24 mouse cellular contexts compared by ENCODE assay signal in genomic region chr12:87229633-87230032, GRCm38 (mm10). TPM values are rescaled to one million over a fixed set of nuclear protein-coding genes. Genes with fewer than 3 reads are reported as not detected.
DNase-seq lines count a peak whose midpoint lies in the region; ATAC-seq and TF ChIP-seq lines count a peak whose summit lies in the region.
"Had no signal": no experiment of that assay in that cellular context is flagged by ENCODE, and none has a peak within 500 bp of the region (broad histone marks: within the 10 kb centered on the region; RNA-seq: fewer than 3 reads in every experiment).

No protein-coding gene starts in this region.

- ATAC-seq in granulocyte monocyte progenitor cell, adult 5-6 weeks (replicated peaks; ENCODE audit: poor library complexity, severe bottlenecking): peak; percentile 52; the same call in 1 of the 2 replicates
- ATAC-seq in megakaryocyte, adult 5-6 weeks (ENCODE audit: poor library complexity, severe bottlenecking): 0 out of 2 replicates have a peak, but pooled peaks have one; percentile 33
- ATAC-seq in stomach, postnatal 0 days (ENCODE audit: low FRiP score, low TSS enrichment): no peak
- ATAC-seq: activated CD4-positive, CD25-positive, alpha-beta regulatory T cell, adult 4 months; CD4-positive, CD25-positive, alpha-beta regulatory T cell, adult 4 months; Patski had no signal

- H3K9ac ChIP-seq in stomach, postnatal 0 days (ENCODE audit: low read length): no peak overlapping the region

- TF ChIP-seq EP300 in stomach, postnatal 0 days (optimal IDR thresholded peaks at IDR 0.05): no peak

- 90% methylated on average over 2 of the region's 2 CpGs for WGBS in stomach, postnatal 0 days

- TF ChIP-seq POLR2A in bone marrow macrophage, adult 2 months (IDR thresholded peaks at IDR 0.05; ENCODE audit: borderline replicate concordance, low read depth, low read length): no peak

- peak overlapping the region; percentile 24; the same call in 1 of the 2 replicates for H3K27ac ChIP-seq in bone marrow macrophage, adult 2 months (ENCODE audit: insufficient read depth, low read depth, low read length)
- no peak overlapping the region for H3K27ac ChIP-seq in stomach, postnatal 0 days (replicated peaks)

- H3K4me1 ChIP-seq in bone marrow macrophage, adult 2 months (ENCODE audit: control insufficient read depth, insufficient read depth, low read length): peaks cover 12% of the 10 kb centered on the region
- no peaks in the 10 kb centered on the region for H3K4me1 ChIP-seq in stomach, postnatal 0 days (replicated peaks; ENCODE audit: control insufficient read depth, insufficient read depth)

- H3K27me3 ChIP-seq in stomach, postnatal 0 days (ENCODE audit: control insufficient read depth, insufficient read depth, low read length): no peaks in the 10 kb centered on the region
- H3K27me3 ChIP-seq: CH12.LX, Patski had no signal

- H3K36me3 ChIP-seq in stomach, postnatal 0 days (ENCODE audit: control insufficient read depth, insufficient read depth, low read length): no peaks in the 10 kb centered on the region
- H3K36me3 ChIP-seq: G1E had no signal

- H3K9me3 ChIP-seq in stomach, postnatal 0 days (ENCODE audit: control insufficient read depth, low read length): no peaks in the 10 kb centered on the region

- DNase-seq in 416B (ENCODE audit: low read depth): peak; percentile 76
- DNase-seq in cerebellum, postnatal 25 days: no peak
- DNase-seq in stomach, postnatal 0 days (ENCODE audit: low spot score): no peak
- DNase-seq in urinary bladder, adult 2 months (ENCODE audit: low spot score): no peak
- no peak for DNase-seq in kidney, adult 8-10 months
- DNase-seq: adrenal gland, adult 2 months; adrenal gland, adult 8-10 months; adrenal gland, postnatal 10 days; adrenal gland, postnatal 14 days; adrenal gland, postnatal 25 days; adrenal gland, postnatal 36 days; B cell, adult 2 months; cerebellum, adult 11 months; cerebellum, adult 11-12 months; cerebellum, adult 18-20 months; cerebellum, adult 2 months had no signal

- H3K4me2 ChIP-seq in stomach, postnatal 0 days (replicated peaks; ENCODE audit: low read depth): no peak overlapping the region

- no peak for TF ChIP-seq CTCF in bone marrow macrophage, adult 2 months (IDR thresholded peaks at IDR 0.05; ENCODE audit: low read depth, low read length)
- no peak for TF ChIP-seq CTCF in stomach, postnatal 0 days (IDR thresholded peaks at IDR 0.05; ENCODE audit: low read depth)

- H3K4me3 ChIP-seq in bone marrow macrophage, adult 2 months (ENCODE audit: insufficient read depth, low read length): no peak overlapping the region
- H3K4me3 ChIP-seq in stomach, postnatal 0 days (ENCODE audit: low read depth, low read length): no peak overlapping the region

RNA-seq across cellular contexts. Expression of gene Noxred1, which starts 8.9 kb away (rescaled TPM):
- 1.0 TPM in 1 of 2 replicates, not detected in the other for polyA plus RNA-seq in bone marrow macrophage, adult 2 months (2012; ENCODE audit: insufficient read depth, insufficient read length, missing spikeins)
- total RNA-seq in granulocyte monocyte progenitor cell, adult 5-6 weeks (2014; fragmentation: Nextera tagmentation): 1.8 TPM in 1 of 2 replicates, not detected in the other
- total RNA-seq in granulocyte monocyte progenitor cell, adult 5-6 weeks (2017): not detected in 2 replicates
- total RNA-seq in megakaryocyte, adult 5-6 weeks (2015): 0.87 and 1.9 TPM in 2 replicates
- 0.45 and 0.81 TPM in 2 replicates for total RNA-seq in megakaryocyte, adult 5-6 weeks (2017)
- 0.11 TPM in 1 of 2 replicates, not detected in the other for polyA plus RNA-seq in stomach, postnatal 0 days (2015; fragmentation: Nextera tagmentation; extraction: Ambion mirVana)
- 0.68 and 0.73 TPM in 2 replicates for polyA plus RNA-seq in urinary bladder, adult 2 months (2012; rRNA removed)
- polyA plus RNA-seq: adrenal gland, adult 2 months; G1E had no signal

RNA-seq across cellular contexts. Expression of gene Tmed8, which starts 29.4 kb away (rescaled TPM):
- 8.9 and 9.7 TPM in 2 replicates for polyA plus RNA-seq in bone marrow macrophage, adult 2 months (2012; ENCODE audit: insufficient read depth, insufficient read length, missing spikeins)
- 9.6 and 9.8 TPM in 2 replicates for total RNA-seq in granulocyte monocyte progenitor cell, adult 5-6 weeks (2014; fragmentation: Nextera tagmentation)
- 5.4 and 8.0 TPM in 2 replicates for total RNA-seq in granulocyte monocyte progenitor cell, adult 5-6 weeks (2017)
- 7.1 and 7.9 TPM in 2 replicates for total RNA-seq in megakaryocyte, adult 5-6 weeks (2015)
- total RNA-seq in megakaryocyte, adult 5-6 weeks (2017): 8.7 and 10.8 TPM in 2 replicates
- 1.1 TPM in 2 replicates for polyA plus RNA-seq in stomach, postnatal 0 days (2015; fragmentation: Nextera tagmentation; extraction: Ambion mirVana)
- 8.8 and 10.2 TPM in 2 replicates for polyA plus RNA-seq in urinary bladder, adult 2 months (2012; rRNA removed)

RNA-seq across cellular contexts. Expression of gene Samd15, which starts 30.1 kb away (rescaled TPM):
- polyA plus RNA-seq in bone marrow macrophage, adult 2 months (2012; ENCODE audit: insufficient read depth, insufficient read length, missing spikeins): 1.3 TPM in 1 of 2 replicates, not detected in the other
- 3.2 TPM in 1 of 2 replicates, not detected in the other for total RNA-seq in granulocyte monocyte progenitor cell, adult 5-6 weeks (2014; fragmentation: Nextera tagmentation)
- not detected in 2 replicates for total RNA-seq in granulocyte monocyte progenitor cell, adult 5-6 weeks (2017)
- total RNA-seq in megakaryocyte, adult 5-6 weeks (2015): 0.18 and 0.22 TPM in 2 replicates
- 0.11 and 1.2 TPM in 2 replicates for total RNA-seq in megakaryocyte, adult 5-6 weeks (2017)
- 0.85 and 1.0 TPM in 2 replicates for polyA plus RNA-seq in stomach, postnatal 0 days (2015; fragmentation: Nextera tagmentation; extraction: Ambion mirVana)
- 0.43 and 0.56 TPM in 2 replicates for polyA plus RNA-seq in urinary bladder, adult 2 months (2012; rRNA removed)
- polyA plus RNA-seq: G1E had no signal

RNA-seq across cellular contexts. Expression of gene Vipas39, which starts 36.4 kb away (rescaled TPM):
- polyA plus RNA-seq in bone marrow macrophage, adult 2 months (2012; ENCODE audit: insufficient read depth, insufficient read length, missing spikeins): 87.0 and 97.7 TPM in 2 replicates
- total RNA-seq in granulocyte monocyte progenitor cell, adult 5-6 weeks (2014; fragmentation: Nextera tagmentation): 25.9 and 56.4 TPM in 2 replicates
- total RNA-seq in granulocyte monocyte progenitor cell, adult 5-6 weeks (2017): 27.2 and 31.0 TPM in 2 replicates
- total RNA-seq in megakaryocyte, adult 5-6 weeks (2015): 29.3 and 38.2 TPM in 2 replicates
- 26.4 and 30.9 TPM in 2 replicates for total RNA-seq in megakaryocyte, adult 5-6 weeks (2017)
- 20.7 and 22.3 TPM in 2 replicates for polyA plus RNA-seq in stomach, postnatal 0 days (2015; fragmentation: Nextera tagmentation; extraction: Ambion mirVana)
- polyA plus RNA-seq in urinary bladder, adult 2 months (2012; rRNA removed): 37.7 and 39.7 TPM in 2 replicates

RNA-seq across cellular contexts. Expression of gene Ahsa1, which starts 36.6 kb away (rescaled TPM):
- polyA plus RNA-seq in bone marrow macrophage, adult 2 months (2012; ENCODE audit: insufficient read depth, insufficient read length, missing spikeins): 117 and 124 TPM in 2 replicates
- total RNA-seq in granulocyte monocyte progenitor cell, adult 5-6 weeks (2014; fragmentation: Nextera tagmentation): 174 and 185 TPM in 2 replicates
- 310 and 324 TPM in 2 replicates for total RNA-seq in granulocyte monocyte progenitor cell, adult 5-6 weeks (2017)
- total RNA-seq in megakaryocyte, adult 5-6 weeks (2015): 45.5 and 61.6 TPM in 2 replicates
- total RNA-seq in megakaryocyte, adult 5-6 weeks (2017): 166 and 169 TPM in 2 replicates
- 94.9 and 96.1 TPM in 2 replicates for polyA plus RNA-seq in stomach, postnatal 0 days (2015; fragmentation: Nextera tagmentation; extraction: Ambion mirVana)
- 165 and 175 TPM in 2 replicates for polyA plus RNA-seq in urinary bladder, adult 2 months (2012; rRNA removed)
